Mouse (Mus musculus) olfactory bulb, adult 2 months (tissue): ENCODE measurements around the gene Cldn14.

Source experiments
- CTCF ChIP-seq: fragments of 200-500 bp; IDR thresholded peaks from 2 replicates; pipeline ENCODE4 v1.5.1; 2012; ENCODE audit warnings: low read depth, mild to moderate bottlenecking, low read length, moderate library complexity; ENCODE audit not compliant: insufficient read depth
- POLR2A ChIP-seq: fragments of 200-500 bp; IDR thresholded peaks from 2 replicates; pipeline ENCODE4 v1.6.1; 2012; ENCODE audit warnings: mild to moderate bottlenecking, low read depth, low read length, moderate library complexity; ENCODE audit not compliant: insufficient read depth

GRCm38 (mm10) chr16:93981190-93981841 lies 27.3 kb downstream of the Cldn14 start:
- TF ChIP-seq CTCF (no peak), POLR2A (no peak)
